Mouse (Mus musculus) embryonic facial prominence, embryonic 13.5 days (tissue): ENCODE data around the gene Tlk1. TPM values are rescaled to one million over a fixed set of nuclear protein-coding genes. Genes with fewer than 3 reads are reported as not detected.

Source experiments
- ATAC-seq: fragments of 200-750 bp; cut with Nextera tagmentation; 2 replicates; pipeline ENCODE4 v1.8.0; 2017; ENCODE audit warnings: low read depth; ENCODE audit not compliant: insufficient number of reproducible peaks, insufficient read depth, low FRiP score, low TSS enrichment
- H3K27ac ChIP-seq: fragments of 300-500 bp; sonication (generic); 2 replicates; pipeline ENCODE4 v1.5.1; 2015; ENCODE audit warnings: moderate library complexity, mild to moderate bottlenecking, inconsistent platforms
- H3K27me3 ChIP-seq: fragments of 300-500 bp; sonication (generic); 2 replicates; pipeline ENCODE4 v1.6.1; 2015; ENCODE audit warnings: mild to moderate bottlenecking, inconsistent platforms
- H3K36me3 ChIP-seq: fragments of 300-500 bp; sonication (generic); 2 replicates; pipeline ENCODE4 v1.6.1; 2015; ENCODE audit warnings: mild to moderate bottlenecking, inconsistent platforms
- H3K4me1 ChIP-seq: fragments of 300-500 bp; sonication (generic); 2 replicates; pipeline ENCODE4 v1.6.1; 2015; ENCODE audit warnings: inconsistent platforms
- H3K4me2 ChIP-seq: fragments of 300-500 bp; sonication (generic); 2 replicates; pipeline ENCODE4 v1.6.1; 2015; ENCODE audit warnings: moderate library complexity, mild to moderate bottlenecking, inconsistent platforms
- H3K4me3 ChIP-seq: fragments of 300-500 bp; sonication (generic); 2 replicates; pipeline ENCODE4 v1.5.1; 2015; ENCODE audit warnings: mild to moderate bottlenecking, inconsistent platforms
- H3K9ac ChIP-seq: fragments of 300-500 bp; sonication (generic); 2 replicates; pipeline ENCODE4 v1.6.1; 2015; ENCODE audit warnings: mild to moderate bottlenecking, inconsistent platforms
- H3K9me3 ChIP-seq: fragments of 300-500 bp; sonication (generic); 2 replicates; pipeline ENCODE4 v1.6.1; 2016; ENCODE audit warnings: inconsistent platforms
- WGBS: fragments of 180-500 bp; shearing (Covaris S2); methylation state at CpG from one replicate; pipeline ENCODE4 v1.1.7; 2015; ENCODE audit warnings: mixed read lengths; 5-methylcytosine and 5-hydroxymethylcytosine counted together
- polyA plus RNA-seq: library from polyadenylated mRNA; unstranded; fragments of >200 nt; fragmentation: Nextera tagmentation; extraction: Ambion mirVana; gene quantifications from 2 replicates; pipeline ENCODE4 v1.2.1, GENCODE M21; 2015

Gene Tlk1
- polyA plus RNA-seq, 1 experiment from 2014 or later, result 33.5 TPM

GRCm38 (mm10) chr2:70672476-70672875, 153.1 kb downstream of the Tlk1 start:
- ATAC-seq, result no peak
- no peaks in the 10 kb centered on the region for H3K27me3 ChIP-seq
- H3K4me3 ChIP-seq, result no peak overlapping the region
- no peak overlapping the region for H3K27ac ChIP-seq
- 79% methylated on average over 2 of the region's 2 CpGs for whole genome bisulfite sequencing
- H3K9ac ChIP-seq, result no peak overlapping the region
- H3K4me1 ChIP-seq, result 0 out of 2 replicates have a peak, but pooled peaks cover 4% of the 10 kb centered on the region
- H3K4me2 ChIP-seq, result no peak overlapping the region
- no peaks in the 10 kb centered on the region for H3K9me3 ChIP-seq
- H3K36me3 ChIP-seq, result no peaks in the 10 kb centered on the region

DNA sequence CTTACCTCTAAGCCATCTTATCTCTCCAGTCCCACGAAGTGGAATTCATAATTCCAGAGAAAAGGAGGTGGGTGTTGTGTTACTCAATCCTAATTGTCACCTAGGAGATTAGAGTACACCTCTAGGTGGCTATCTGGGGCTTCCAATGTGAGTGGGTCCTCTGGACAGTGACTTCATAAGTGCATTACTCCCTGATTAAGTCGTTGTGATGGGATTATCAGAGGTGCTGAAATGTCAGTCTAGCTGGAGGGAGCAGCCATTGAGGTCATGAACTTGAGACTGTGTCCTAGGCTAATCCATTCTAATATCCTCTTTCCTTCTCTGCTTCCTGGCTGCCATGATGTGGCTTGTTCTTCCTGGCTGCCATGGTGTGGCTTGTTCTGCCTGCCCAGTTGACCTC, 155.6 kb downstream of the Tlk1 start:
- Histone ChIP-seq H3K27ac (no peak overlapping the region), H3K9ac (no peak overlapping the region), H3K27me3 (no peaks in the 10 kb centered on the region), H3K9me3 (no peaks in the 10 kb centered on the region), H3K4me2 (no peak overlapping the region), H3K36me3 (no peaks in the 10 kb centered on the region), H3K4me1 (0 out of 2 replicates have a peak, but pooled peaks cover 4% of the 10 kb centered on the region), H3K4me3 (no peak overlapping the region)
- no peak for ATAC-seq
- WGBS, result 60% methylated on average over 2 of the region's 2 CpGs

DNA sequence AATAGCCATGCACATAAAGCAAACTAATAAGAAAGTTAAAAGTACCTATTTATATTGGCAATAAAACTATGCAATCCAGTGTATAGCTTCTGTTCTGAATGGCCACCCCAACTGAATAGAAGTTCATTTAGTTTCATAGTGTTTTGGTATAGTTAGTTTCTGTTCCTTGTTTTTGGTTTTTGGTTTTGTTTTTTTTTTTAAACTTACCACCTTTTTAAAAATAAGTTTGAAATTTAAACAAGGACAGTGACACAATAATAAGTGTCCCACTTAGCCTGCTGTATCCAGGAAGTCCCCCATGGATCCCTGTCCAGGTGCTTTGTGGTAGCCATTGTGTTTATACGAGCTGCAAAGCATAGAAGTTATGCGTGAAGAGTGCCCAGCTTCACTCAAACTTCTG, 156.3 kb downstream of the Tlk1 start:
- no peak for ATAC-seq
- Histone ChIP-seq H3K27ac (no peak overlapping the region), H3K36me3 (no peaks in the 10 kb centered on the region), H3K27me3 (no peaks in the 10 kb centered on the region), H3K4me2 (no peak overlapping the region), H3K4me1 (0 out of 2 replicates have a peak, but pooled peaks cover 4% of the 10 kb centered on the region), H3K9ac (no peak overlapping the region), H3K9me3 (no peaks in the 10 kb centered on the region), H3K4me3 (no peak overlapping the region)
- 86% methylated on average over 2 of the region's 2 CpGs for WGBS

GRCm38 (mm10) chr2:70667016-70667415, 158.5 kb downstream of the Tlk1 start:
- Histone ChIP-seq H3K4me1 (peaks cover 21% of the 10 kb centered on the region), H3K9ac (no peak overlapping the region), H3K4me3 (no peak overlapping the region), H3K36me3 (no peaks in the 10 kb centered on the region), H3K27ac (no peak overlapping the region), H3K4me2 (no peak overlapping the region), H3K27me3 (no peaks in the 10 kb centered on the region), H3K9me3 (no peaks in the 10 kb centered on the region)
- no peak for ATAC-seq
- 93% methylated on average over 7 of the region's 7 CpGs for WGBS

DNA sequence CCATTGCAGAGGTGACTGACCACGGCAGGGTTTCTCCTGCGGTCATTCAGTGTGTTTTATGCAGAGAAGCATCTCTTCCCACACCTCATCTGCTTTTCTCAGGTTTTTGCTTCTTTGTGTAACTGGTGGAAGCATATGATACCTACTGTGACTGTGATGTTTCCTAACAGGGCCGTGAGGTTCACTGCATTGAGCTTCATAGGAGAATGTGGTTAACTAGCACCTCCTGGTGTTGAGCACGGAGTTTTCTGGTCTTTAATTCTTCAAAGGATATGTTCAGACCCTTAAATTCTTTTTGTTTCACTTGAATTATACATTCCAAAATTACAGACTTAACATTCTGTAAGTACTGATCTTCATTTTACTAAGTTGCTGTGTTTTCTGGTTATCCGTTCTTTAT, 161.8 kb downstream of the Tlk1 start:
- no peak for ATAC-seq
- Histone ChIP-seq H3K36me3 (no peaks in the 10 kb centered on the region), H3K4me1 (peaks cover 21% of the 10 kb centered on the region), H3K27me3 (no peaks in the 10 kb centered on the region), H3K4me3 (no peak overlapping the region), H3K27ac (no peak overlapping the region), H3K9ac (no peak overlapping the region), H3K4me2 (0 out of 2 replicates have a peak overlapping the region, but pooled peaks have one; percentile 84), H3K9me3 (no peaks in the 10 kb centered on the region)
- WGBS, result 76% methylated on average over 5 of the region's 5 CpGs

Other genes with a start within 250 kb of the Tlk1 start
- gene Gorasp2, start 164.2 kb downstream of the Tlk1 start, polyA plus RNA-seq, result 158 and 168 TPM in 2 replicates
- gene Gm26558, start 163.6 kb downstream of the Tlk1 start, polyA plus RNA-seq, result 4.5 and 5.5 TPM in 2 replicates
- 34.5 and 38.6 TPM in 2 replicates for gene Dcaf17, start 229.6 kb upstream of the Tlk1 start, polyA plus RNA-seq
- 18.8 and 19.5 TPM in 2 replicates for gene Mettl8, start 229.9 kb upstream of the Tlk1 start, polyA plus RNA-seq